Mouse (Mus musculus) testis, adult 2 months (tissue): ENCODE measurements at regions not wholly inside any gene's neighbourhood (a gene's known extent, or its start where the extent isn't known, plus 50 kb on each side); places are given as distances from the start of the nearest gene placed in this dataset.

ENCODE experiments used
- CTCF ChIP-seq: fragments of 200-500 bp; IDR thresholded peaks from 2 replicates; pipeline ENCODE4 v1.5.1; 2012; ENCODE audit warnings: low read depth, mild to moderate bottlenecking, inconsistent platforms, low read length, moderate library complexity; ENCODE audit not compliant: control insufficient read depth, insufficient read depth, insufficient replicate concordance
- POLR2A ChIP-seq: fragments of 200-500 bp; IDR thresholded peaks from 2 replicates; pipeline ENCODE4 v1.6.1; 2012; ENCODE audit warnings: low read depth, mild to moderate bottlenecking, inconsistent platforms, low read length, moderate library complexity; ENCODE audit not compliant: control insufficient read depth

DNA sequence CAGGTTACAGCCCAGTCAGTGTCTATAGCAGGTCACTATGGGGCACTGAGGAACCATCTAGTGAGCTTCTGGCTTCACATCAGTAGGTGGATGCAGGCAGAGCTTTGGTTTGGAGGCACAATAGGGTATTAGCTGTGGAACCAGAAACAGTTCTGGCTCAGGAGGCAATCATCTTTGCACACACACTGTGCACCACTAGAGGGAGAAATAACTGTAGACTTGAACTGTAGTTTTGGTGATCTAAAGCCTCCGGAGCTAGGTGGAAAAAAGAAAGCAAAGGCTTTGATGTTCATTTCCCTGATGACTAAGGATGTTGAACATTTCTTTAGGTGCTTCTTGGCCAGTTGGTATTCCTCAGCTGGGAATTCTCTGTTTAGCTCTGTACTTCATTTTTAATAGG, 73.6 kb upstream of the 2210010C04Rik start:
- TF ChIP-seq CTCF (no peak), POLR2A (no peak)
